Mouse (Mus musculus) midbrain, postnatal 0 days (tissue): Measurements from ENCODE around the gene Pkd1l1. TPM values are rescaled to one million over a fixed set of nuclear protein-coding genes. Genes with fewer than 3 reads are reported as not detected.

Source experiments
- ATAC-seq: fragments of 200-750 bp; cut with Nextera tagmentation; 2 replicates; pipeline ENCODE4 v1.8.0; 2017; ENCODE audit warnings: moderate number of reproducible peaks, mild to moderate bottlenecking, moderate TSS enrichment, moderate library complexity; ENCODE audit not compliant: low FRiP score
- DNase-seq: peaks from one replicate; pipeline ENCODE4 v3.0.0-alpha.2; 2015; ENCODE audit warnings: low spot score
- H3K27ac ChIP-seq: fragments of 300-500 bp; sonication (generic); 2 replicates; pipeline ENCODE4 v1.5.1; 2014; ENCODE audit warnings: low read depth, mild to moderate bottlenecking, low read length, mixed read lengths
- H3K27me3 ChIP-seq: fragments of 300-500 bp; sonication (generic); 2 replicates; pipeline ENCODE4 v1.6.1; 2014; ENCODE audit warnings: low read length, control low read depth, mixed read lengths; ENCODE audit not compliant: insufficient read depth
- H3K36me3 ChIP-seq: fragments of 300-500 bp; sonication (generic); 2 replicates; pipeline ENCODE4 v1.6.1; 2014; ENCODE audit warnings: low read length, control low read depth, mixed read lengths; ENCODE audit not compliant: insufficient read depth
- H3K4me1 ChIP-seq: fragments of 300-500 bp; sonication (generic); 2 replicates; pipeline ENCODE4 v1.6.1; 2014; ENCODE audit warnings: mild to moderate bottlenecking, control low read depth, antibody characterized with exemption, low read length, mixed read lengths; ENCODE audit not compliant: insufficient read depth
- H3K4me2 ChIP-seq: fragments of 300-500 bp; sonication (generic); 2 replicates; pipeline ENCODE4 v1.6.1; 2014; ENCODE audit warnings: low read depth, mild to moderate bottlenecking, low read length, mixed read lengths; ENCODE audit not compliant: poor library complexity, severe bottlenecking
- H3K4me3 ChIP-seq: fragments of 300-500 bp; sonication (generic); 2 replicates; pipeline ENCODE4 v1.5.1; 2014; ENCODE audit warnings: low read depth, mild to moderate bottlenecking, low read length, moderate library complexity
- H3K9ac ChIP-seq: fragments of 300-500 bp; sonication (generic); replicated peaks from 2 replicates; pipeline ENCODE4 v1.6.1; 2014; ENCODE audit warnings: mild to moderate bottlenecking, low read length, moderate library complexity, mixed read lengths; ENCODE audit not compliant: poor library complexity, severe bottlenecking
- H3K9me3 ChIP-seq: fragments of 300-500 bp; sonication (generic); 2 replicates; pipeline ENCODE4 v1.6.1; 2016; ENCODE audit warnings: low read length, control low read depth
- CTCF ChIP-seq: IDR thresholded peaks from 2 replicates; pipeline ENCODE4 v1.5.1; 2016; ENCODE audit warnings: antibody characterized with exemption, mild to moderate bottlenecking
- WGBS: fragments of 180-500 bp; shearing (Covaris S2); extraction: QIAGEN DNeasy Blood & Tissue Kit; methylation state at CpG from one replicate; pipeline ENCODE4 v1.1.7; 2014; 5-methylcytosine and 5-hydroxymethylcytosine counted together
- polyA plus RNA-seq: library from polyadenylated mRNA; unstranded; fragments of >200 nt; fragmentation: Nextera tagmentation; extraction: Ambion mirVana; gene quantifications from 2 replicates; pipeline ENCODE4 v1.2.1, GENCODE M21; 2015
- total RNA-seq: library from RNA; depleted of rRNA; stranded (reverse); fragments of >200 nt; gene quantifications from 2 replicates; pipeline ENCODE4 v1.2.3, GENCODE M21; 2014

The Pkd1l1 gene
- total and polyA plus RNA-seq, 2 experiments from 2014 or later: 0.22 to 0.57 TPM

- ATAC-seq: no peak
- Histone ChIP-seq H3K36me3 (no peaks in the 10 kb centered on the region), H3K4me1 (no peaks in the 10 kb centered on the region), H3K27ac (no peak overlapping the region), H3K9ac (no peak overlapping the region), H3K4me3 (no peak overlapping the region), H3K9me3 (no peaks in the 10 kb centered on the region), H3K27me3 (no peaks in the 10 kb centered on the region), H3K4me2 (no peak overlapping the region)
- WGBS: 93% methylated on average over 3 of the region's 3 CpGs
- DNase-seq: no peak
- TF ChIP-seq CTCF: no peak
These were observed 178.0 kb downstream of the Pkd1l1 start for GRCm38 (mm10) chr11:8795031-8795430.

- Histone ChIP-seq H3K27ac (no peak overlapping the region), H3K9ac (no peak overlapping the region), H3K4me1 (no peaks in the 10 kb centered on the region), H3K4me2 (no peak overlapping the region), H3K36me3 (no peaks in the 10 kb centered on the region), H3K27me3 (no peaks in the 10 kb centered on the region), H3K4me3 (no peak overlapping the region), H3K9me3 (no peaks in the 10 kb centered on the region)
- TF ChIP-seq CTCF: no peak
- WGBS: 80% methylated on average over 2 of the region's 2 CpGs
- ATAC-seq: no peak
- DNase-seq: no peak
These were observed 180.9 kb downstream of the Pkd1l1 start for GRCm38 (mm10) chr11:8792146-8792545.

- 63% methylated on average over 5 of the region's 5 CpGs for WGBS
- no peak overlapping the region for H3K4me3 ChIP-seq
- H3K27me3 ChIP-seq: no peaks in the 10 kb centered on the region
- no peaks in the 10 kb centered on the region for H3K9me3 ChIP-seq
- no peaks in the 10 kb centered on the region for H3K36me3 ChIP-seq
- ATAC-seq: no peak
- no peak overlapping the region for H3K4me2 ChIP-seq
- no peak for DNase-seq
- H3K4me1 ChIP-seq: no peaks in the 10 kb centered on the region
- no peak overlapping the region for H3K27ac ChIP-seq
- no peak overlapping the region for H3K9ac ChIP-seq
- no peak for TF ChIP-seq CTCF
These were observed 183.9 kb downstream of the Pkd1l1 start for GRCm38 (mm10) chr11:8789186-8789585.

GRCm38 (mm10) chr11:8787604-8788003, 185.5 kb downstream of the Pkd1l1 start:
- Histone ChIP-seq H3K27me3 (no peaks in the 10 kb centered on the region), H3K9me3 (no peaks in the 10 kb centered on the region), H3K4me3 (no peak overlapping the region), H3K36me3 (no peaks in the 10 kb centered on the region), H3K4me2 (no peak overlapping the region), H3K27ac (no peak overlapping the region), H3K4me1 (no peaks in the 10 kb centered on the region), H3K9ac (no peak overlapping the region)
- WGBS: 86% methylated on average over 3 of the region's 3 CpGs
- ATAC-seq (no peak), DNase-seq (no peak)
- no peak for TF ChIP-seq CTCF

- WGBS: 85% methylated on average over 4 of the region's 4 CpGs
- no peak overlapping the region for H3K9ac ChIP-seq
- H3K4me1 ChIP-seq: no peaks in the 10 kb centered on the region
- H3K9me3 ChIP-seq: no peaks in the 10 kb centered on the region
- H3K4me3 ChIP-seq: no peak overlapping the region
- DNase-seq: peak; percentile 52
- no peak overlapping the region for H3K4me2 ChIP-seq
- no peaks in the 10 kb centered on the region for H3K27me3 ChIP-seq
- TF ChIP-seq CTCF: no peak
- no peaks in the 10 kb centered on the region for H3K36me3 ChIP-seq
- ATAC-seq: no peak
- no peak overlapping the region for H3K27ac ChIP-seq
These were observed 188.7 kb downstream of the Pkd1l1 start for GRCm38 (mm10) chr11:8784413-8784812.

- H3K9ac ChIP-seq: no peak overlapping the region
- H3K4me3 ChIP-seq: no peak overlapping the region
- ATAC-seq (no peak), DNase-seq (no peak)
- no peaks in the 10 kb centered on the region for H3K4me1 ChIP-seq
- TF ChIP-seq CTCF: no peak
- no peaks in the 10 kb centered on the region for H3K36me3 ChIP-seq
- no peaks in the 10 kb centered on the region for H3K9me3 ChIP-seq
- no peak overlapping the region for H3K4me2 ChIP-seq
- no peaks in the 10 kb centered on the region for H3K27me3 ChIP-seq
- WGBS: 80% methylated on average over 3 of the region's 3 CpGs
- H3K27ac ChIP-seq: no peak overlapping the region
These were observed 191.0 kb downstream of the Pkd1l1 start for GRCm38 (mm10) chr11:8782141-8782465.
